Mouse (Mus musculus): ENCODE results near the gene Ankef1.

- TF ChIP-seq POLR2A (IDR thresholded peaks at IDR 0.05; ENCODE audit: extremely low read depth, insufficient read depth, low read length) (no peak), CTCF (IDR thresholded peaks at IDR 0.05; ENCODE audit: extremely low read depth, insufficient read depth, low read length) (no peak)
These were observed 60.6 kb downstream of the Ankef1 start for GRCm38 (mm10) chr2:136562336-136562735.
